ENCODE assay signal across 17 mouse cellular contexts in genomic region chr12:79377861-79378260, GRCm38 (mm10).
A peak's percentile ranks its signal among the peaks of the same experiment; 100 is the strongest.
DNase-seq lines count a peak whose midpoint lies in the region; ATAC-seq and TF ChIP-seq lines count a peak whose summit lies in the region.
"Had no signal": no experiment of that assay in that cellular context is flagged by ENCODE, and none has a peak within 500 bp of the region (broad histone marks: within the 10 kb centered on the region; RNA-seq: fewer than 3 reads in every experiment).

No protein-coding gene starts in this region.

- no peak overlapping the region for H3K27ac ChIP-seq in CH12.LX (ENCODE audit: insufficient read depth, low read depth)
- peak overlapping the region; percentile 47; the same call in 1 of the 2 replicates for H3K27ac ChIP-seq in embryonic facial prominence, embryonic 11.5 days (replicated peaks; ENCODE audit: low read depth, low read length)
- H3K27ac ChIP-seq in limb, embryonic 12.5 days = peak overlapping the region; percentile 70
- H3K27ac ChIP-seq in liver, embryonic 11.5 days (ENCODE audit: low read depth, low read length) = no peak overlapping the region
- H3K27ac ChIP-seq: heart, embryonic 10.5 days; hindbrain, embryonic 10.5 days; neural tube, embryonic 12.5 days had no signal

- no peaks in the 10 kb centered on the region for H3K27me3 ChIP-seq in CH12.LX (replicated peaks)
- H3K27me3 ChIP-seq in embryonic facial prominence, embryonic 11.5 days (ENCODE audit: control insufficient read depth, insufficient read depth, low read length) = no peaks in the 10 kb centered on the region
- no peaks in the 10 kb centered on the region for H3K27me3 ChIP-seq in limb, embryonic 12.5 days
- H3K27me3 ChIP-seq in liver, embryonic 11.5 days (replicated peaks; ENCODE audit: control insufficient read depth, insufficient read depth, low read length) = no peaks in the 10 kb centered on the region
- H3K27me3 ChIP-seq: neural tube, embryonic 12.5 days had no signal

- TF ChIP-seq CTCF in CH12.LX (conservative IDR thresholded peaks at IDR 0.05 in 1 of 2, IDR thresholded peaks at IDR 0.05 in 1 of 2; ENCODE audit: low read depth in 2 of 2, low read length in 2 of 2) = no peak

- TF ChIP-seq RAD21 in CH12.LX (IDR thresholded peaks at IDR 0.05; ENCODE audit: low read depth, low read length) = no peak

- no peaks in the 10 kb centered on the region for H3K9me3 ChIP-seq in CH12.LX (replicated peaks; ENCODE audit: low read length)
- no peaks in the 10 kb centered on the region for H3K9me3 ChIP-seq in embryonic facial prominence, embryonic 11.5 days (replicated peaks; ENCODE audit: control insufficient read depth, low read length)
- no peaks in the 10 kb centered on the region for H3K9me3 ChIP-seq in limb, embryonic 12.5 days
- H3K9me3 ChIP-seq in liver, embryonic 11.5 days (ENCODE audit: control insufficient read depth, low read length) = no peaks in the 10 kb centered on the region
- H3K9me3 ChIP-seq: heart, embryonic 10.5 days; hindbrain, embryonic 10.5 days; neural tube, embryonic 12.5 days had no signal

- WGBS in embryonic facial prominence, embryonic 11.5 days = 17% methylated on average over 4 of the region's 4 CpGs
- WGBS in limb, embryonic 12.5 days = 9% methylated on average over 4 of the region's 4 CpGs
- 43% methylated on average over 4 of the region's 4 CpGs for WGBS in liver, embryonic 11.5 days

- TF ChIP-seq POLR2A in CH12.LX (IDR thresholded peaks at IDR 0.05; ENCODE audit: low read depth, low read length) = no peak

- no peak overlapping the region for H3K4me2 ChIP-seq in CH12.LX (ENCODE audit: insufficient read depth, low read depth, poor library complexity, severe bottlenecking)
- H3K4me2 ChIP-seq in embryonic facial prominence, embryonic 11.5 days (ENCODE audit: low read depth, low read length) = no peak overlapping the region
- H3K4me2 ChIP-seq in limb, embryonic 12.5 days = no peak overlapping the region
- H3K4me2 ChIP-seq in liver, embryonic 11.5 days = no peak overlapping the region
- H3K4me2 ChIP-seq: neural tube, embryonic 12.5 days had no signal

- peak; percentile 70; the same call in 1 of the 2 replicates for ATAC-seq in embryonic facial prominence, embryonic 11.5 days (replicated peaks; ENCODE audit: insufficient number of reproducible peaks, low FRiP score, low TSS enrichment, low read depth)
- ATAC-seq in limb, embryonic 12.5 days (ENCODE audit: insufficient number of reproducible peaks, insufficient read depth, low FRiP score, low TSS enrichment, low read depth) = peak; percentile 31; the same call in 1 of the 2 replicates
- ATAC-seq in liver, embryonic 11.5 days (replicated peaks; ENCODE audit: low FRiP score) = no peak
- ATAC-seq: liver, postnatal 0 days had no signal

- H3K4me1 ChIP-seq in CH12.LX (ENCODE audit: control insufficient read depth in 1 of 2, insufficient read depth in 2 of 2) = peaks cover 0 to 24% of the 10 kb centered on the region in 2 experiments; a peak in 2 of 4 replicates
- no peaks in the 10 kb centered on the region for H3K4me1 ChIP-seq in embryonic facial prominence, embryonic 11.5 days (ENCODE audit: control insufficient read depth, insufficient read depth, low read length)
- peaks cover 24% of the 10 kb centered on the region for H3K4me1 ChIP-seq in limb, embryonic 12.5 days (replicated peaks)
- H3K4me1 ChIP-seq in liver, embryonic 11.5 days (replicated peaks; ENCODE audit: control insufficient read depth, insufficient read depth, low read length) = peaks cover 6% of the 10 kb centered on the region
- H3K4me1 ChIP-seq: neural tube, embryonic 12.5 days had no signal

- no peaks in the 10 kb centered on the region for H3K79me2 ChIP-seq in CH12.LX (replicated peaks; ENCODE audit: control insufficient read depth, extremely low read depth, insufficient read depth, poor library complexity, severe bottlenecking)

- dilution Hi-C loops in CH12.LX (cut with MboI; ENCODE audit: extremely low pct_ligation_motif_present, extremely low pct_unique_long_range_greater_than_20kb, low sequenced_read_pairs) = no loop called here

- H3K4me3 ChIP-seq in CH12.LX (replicated peaks in 1 of 3; ENCODE audit: low read depth in 2 of 3, low read length in 2 of 3, poor library complexity in 1 of 3) = no peak overlapping the region
- no peak overlapping the region for H3K4me3 ChIP-seq in embryonic facial prominence, embryonic 11.5 days (ENCODE audit: low read depth, low read length)
- no peak overlapping the region for H3K4me3 ChIP-seq in limb, embryonic 12.5 days (replicated peaks)
- H3K4me3 ChIP-seq in liver, embryonic 11.5 days (ENCODE audit: low read depth, low read length) = no peak overlapping the region
- H3K4me3 ChIP-seq: heart, embryonic 10.5 days; hindbrain, embryonic 10.5 days; neural tube, embryonic 12.5 days had no signal

- no peak for TF ChIP-seq EP300 in CH12.LX (IDR thresholded peaks at IDR 0.05; ENCODE audit: low read length)

- in situ Hi-C loops in CH12.LX (cut with MboI; ENCODE audit: low pct_ligation_motif_present, low pct_unique_long_range_greater_than_20kb, low sequenced_read_pairs) = no loop called here

- peaks cover 0 to 4% of the 10 kb centered on the region in 2 experiments for H3K36me3 ChIP-seq in CH12.LX (replicated peaks in 1 of 2; ENCODE audit: control insufficient read depth in 1 of 2, insufficient read depth in 1 of 2, low read length in 1 of 2)
- no peaks in the 10 kb centered on the region for H3K36me3 ChIP-seq in embryonic facial prominence, embryonic 11.5 days (replicated peaks; ENCODE audit: control insufficient read depth, insufficient read depth, low read depth, low read length)
- H3K36me3 ChIP-seq in limb, embryonic 12.5 days = no peaks in the 10 kb centered on the region
- no peaks in the 10 kb centered on the region for H3K36me3 ChIP-seq in liver, embryonic 11.5 days (ENCODE audit: control insufficient read depth, insufficient read depth, low read length)
- H3K36me3 ChIP-seq: heart, embryonic 10.5 days; hindbrain, embryonic 10.5 days; neural tube, embryonic 12.5 days had no signal

- H3K9ac ChIP-seq in CH12.LX (ENCODE audit: insufficient read depth, low read depth) = no peak overlapping the region
- H3K9ac ChIP-seq in embryonic facial prominence, embryonic 11.5 days (replicated peaks; ENCODE audit: low read length) = no peak overlapping the region
- no peak overlapping the region for H3K9ac ChIP-seq in limb, embryonic 12.5 days (replicated peaks)
- no peak overlapping the region for H3K9ac ChIP-seq in liver, embryonic 11.5 days (ENCODE audit: low read depth, low read length)
- H3K9ac ChIP-seq: liver, postnatal 0 days; neural tube, embryonic 12.5 days had no signal

- peak; percentile 92 for DNase-seq in 3T3-L1 (ENCODE audit: low read depth, low spot score)
- DNase-seq in CH12.LX (ENCODE audit: extremely low read depth) = peak; percentile 13
- peak; percentile 91 for DNase-seq in embryonic facial prominence, embryonic 11.5 days (ENCODE audit: low spot score)
- no peak for DNase-seq in liver, embryonic 11.5 days (ENCODE audit: low spot score)
- DNase-seq in frontal cortex, postnatal 14 days (ENCODE audit: low spot score in 2 of 2) = no peak
- DNase-seq in thymus, postnatal 14 days = no peak
- DNase-seq: cerebellum, adult 11 months; cerebellum, postnatal 36 days; gastrocnemius, postnatal 14 days; kidney, postnatal 10 days; left cerebral cortex, postnatal 4 days; liver, postnatal 0 days; right cerebral cortex, postnatal 4 days had no signal

TF ChIP-seq in CH12.LX, 34 proteins besides CTCF, POLR2A, EP300 and RAD21:
- TF ChIP-seq USF1 (IDR thresholded peaks at IDR 0.05; ENCODE audit: low read depth, low read length) = peak; percentile 25; the same call in 1 of the 2 replicates
- no peak for TF ChIP-seq ETS1 (conservative IDR thresholded peaks at IDR 0.05; ENCODE audit: low read depth, low read length)
- TF ChIP-seq ZKSCAN1 (IDR thresholded peaks at IDR 0.05; ENCODE audit: borderline replicate concordance, low read depth, low read length) = no peak
- no peak for TF ChIP-seq MXI1 (IDR thresholded peaks at IDR 0.05; ENCODE audit: low read depth, low read length)
- no peak for TF ChIP-seq CHD2 (IDR thresholded peaks at IDR 0.05; ENCODE audit: low read length)
- no peak for TF ChIP-seq HCFC1 (IDR thresholded peaks at IDR 0.05; ENCODE audit: low read depth, low read length)
- TF ChIP-seq USF2 (conservative IDR thresholded peaks at IDR 0.05; ENCODE audit: low read depth, low read length) = peak; percentile 19; the same call in 1 of the 2 replicates
- TF ChIP-seq BHLHE40 (IDR thresholded peaks at IDR 0.05; ENCODE audit: low read depth, low read length) = peak; percentile 75
- TF ChIP-seq SMC3 (IDR thresholded peaks at IDR 0.05; ENCODE audit: low read depth, low read length) = no peak
- TF ChIP-seq MAZ (IDR thresholded peaks at IDR 0.05; ENCODE audit: low read depth, low read length) = no peak
- TF ChIP-seq RCOR1 (conservative IDR thresholded peaks at IDR 0.05; ENCODE audit: low read depth, low read length) = no peak
- TF ChIP-seq MEF2A (IDR thresholded peaks at IDR 0.05; ENCODE audit: borderline replicate concordance, low read depth, low read length) = no peak

Comparison
In these comparisons a context has a peak if more than half of its experiments do, and no peak if none do; other contexts are left out.
1. DNase-seq: peak in 3T3-L1 (single experiment), CH12.LX (single experiment) and embryonic facial prominence, embryonic 11.5 days (single experiment); none in liver, embryonic 11.5 days (single experiment), frontal cortex, postnatal 14 days (0 of 2) and thymus, postnatal 14 days (single experiment).
2. H3K27ac ChIP-seq: peak in embryonic facial prominence, embryonic 11.5 days (single experiment) and limb, embryonic 12.5 days (single experiment); none in CH12.LX (single experiment) and liver, embryonic 11.5 days (single experiment).